Mouse (Mus musculus): Measurements from ENCODE around the gene D430042O09Rik.

GRCm38 (mm10) chr7:125678756-125679155 is 28.9 kb upstream of the D430042O09Rik start:
- TF ChIP-seq CTCF (IDR thresholded peaks at IDR 0.05; ENCODE audit: extremely low read depth, insufficient read depth, low read length) = no peak
- no peak for TF ChIP-seq POLR2A (IDR thresholded peaks at IDR 0.05; ENCODE audit: extremely low read depth, insufficient read depth, low read length)

Measured in cortical plate, adult 2 months (tissue).